Mouse (Mus musculus) midbrain, embryonic 11.5 days (tissue): ENCODE measurements around the gene Mef2c. TPM values are rescaled to one million over a fixed set of nuclear protein-coding genes. Genes with fewer than 3 reads are reported as not detected.

Experiments
- ATAC-seq: fragments of 200-750 bp; cut with Nextera tagmentation; 2 replicates; pipeline ENCODE4 v1.8.0; 2017; ENCODE audit warnings: moderate TSS enrichment, moderate library complexity; ENCODE audit not compliant: low FRiP score
- DNase-seq: peaks from one replicate; pipeline ENCODE4 v3.0.0; 2015; ENCODE audit warnings: low spot score; ENCODE audit errors: missing footprints
- H3K27ac ChIP-seq: fragments of 300-500 bp; sonication (generic); 2 replicates; pipeline ENCODE4 v1.5.1; 2014; ENCODE audit warnings: low read depth, low read length
- H3K27me3 ChIP-seq: fragments of 300-500 bp; sonication (generic); 2 replicates; pipeline ENCODE4 v1.6.1; 2014; ENCODE audit warnings: mild to moderate bottlenecking, low read length, moderate library complexity, mixed read lengths; ENCODE audit not compliant: control insufficient read depth, insufficient read depth
- H3K36me3 ChIP-seq: fragments of 300-500 bp; sonication (generic); 2 replicates; pipeline ENCODE4 v1.6.1; 2014; ENCODE audit warnings: mild to moderate bottlenecking, low read length, moderate library complexity, mixed read lengths; ENCODE audit not compliant: control insufficient read depth, insufficient read depth
- H3K4me1 ChIP-seq: fragments of 300-500 bp; sonication (generic); 2 replicates; pipeline ENCODE4 v1.6.1; 2014; ENCODE audit warnings: low read length; ENCODE audit not compliant: control insufficient read depth, insufficient read depth
- H3K4me2 ChIP-seq: fragments of 300-500 bp; sonication (generic); 2 replicates; pipeline ENCODE4 v1.6.1; 2014; ENCODE audit warnings: mild to moderate bottlenecking, moderate library complexity
- H3K4me3 ChIP-seq: fragments of 300-500 bp; sonication (generic); 2 replicates; pipeline ENCODE4 v1.5.1; 2014; ENCODE audit warnings: low read depth, low read length
- H3K9ac ChIP-seq: fragments of 300-500 bp; sonication (generic); 2 replicates; pipeline ENCODE4 v1.6.1; 2014; ENCODE audit warnings: low read length
- H3K9me3 ChIP-seq: fragments of 300-500 bp; sonication (generic); 2 replicates; pipeline ENCODE4 v1.6.1; 2016; ENCODE audit warnings: low read length; ENCODE audit not compliant: control insufficient read depth
- whole genome bisulfite sequencing: fragments of 180-500 bp; shearing (Covaris S2); extraction: QIAGEN DNeasy Blood & Tissue Kit; methylation state at CpG from one replicate; pipeline ENCODE4 v1.1.7; 2014; 5-methylcytosine and 5-hydroxymethylcytosine counted together
- polyA plus RNA-seq: library from polyadenylated mRNA; unstranded; fragments of >200 nt; fragmentation: Nextera tagmentation; extraction: Ambion mirVana; gene quantifications from 2 replicates; pipeline ENCODE4 v1.2.1, GENCODE M21; 2014

Mef2c gene
- polyA plus RNA-seq, 1 experiment from 2014 or later, result 11.7 TPM

DNA sequence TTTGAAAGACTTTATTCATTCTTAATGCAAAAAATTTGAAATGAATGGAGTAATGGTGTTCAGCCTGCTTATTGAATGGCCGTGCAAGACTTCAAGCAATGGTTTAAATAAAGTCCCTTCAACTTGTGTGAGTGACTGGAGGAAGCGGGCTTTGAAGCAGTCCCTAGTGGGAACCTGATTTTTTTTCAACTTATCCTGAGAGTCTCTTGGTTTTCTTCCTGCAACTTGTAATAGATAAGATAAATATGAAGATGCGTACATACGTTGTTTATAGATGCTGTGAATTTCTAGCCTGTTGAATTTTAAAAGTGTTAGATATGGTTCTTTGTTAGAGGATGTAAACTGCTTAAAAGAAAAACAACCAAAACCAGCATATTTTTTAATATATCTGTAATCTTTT, 27.1 kb downstream of the Mef2c start:
- peaks cover 2% of the 10 kb centered on the region; the same call in 1 of the 2 replicates for H3K27me3 ChIP-seq
- H3K9me3 ChIP-seq, result no peaks in the 10 kb centered on the region
- DNase-seq, result no peak
- WGBS, result 78% methylated on average over 4 of the region's 4 CpGs
- H3K4me3 ChIP-seq, result no peak overlapping the region
- H3K27ac ChIP-seq, result no peak overlapping the region
- H3K4me1 ChIP-seq, result no peaks in the 10 kb centered on the region
- no peaks in the 10 kb centered on the region for H3K36me3 ChIP-seq
- ATAC-seq, result no peak
- no peak overlapping the region for H3K4me2 ChIP-seq
- no peak overlapping the region for H3K9ac ChIP-seq

DNA sequence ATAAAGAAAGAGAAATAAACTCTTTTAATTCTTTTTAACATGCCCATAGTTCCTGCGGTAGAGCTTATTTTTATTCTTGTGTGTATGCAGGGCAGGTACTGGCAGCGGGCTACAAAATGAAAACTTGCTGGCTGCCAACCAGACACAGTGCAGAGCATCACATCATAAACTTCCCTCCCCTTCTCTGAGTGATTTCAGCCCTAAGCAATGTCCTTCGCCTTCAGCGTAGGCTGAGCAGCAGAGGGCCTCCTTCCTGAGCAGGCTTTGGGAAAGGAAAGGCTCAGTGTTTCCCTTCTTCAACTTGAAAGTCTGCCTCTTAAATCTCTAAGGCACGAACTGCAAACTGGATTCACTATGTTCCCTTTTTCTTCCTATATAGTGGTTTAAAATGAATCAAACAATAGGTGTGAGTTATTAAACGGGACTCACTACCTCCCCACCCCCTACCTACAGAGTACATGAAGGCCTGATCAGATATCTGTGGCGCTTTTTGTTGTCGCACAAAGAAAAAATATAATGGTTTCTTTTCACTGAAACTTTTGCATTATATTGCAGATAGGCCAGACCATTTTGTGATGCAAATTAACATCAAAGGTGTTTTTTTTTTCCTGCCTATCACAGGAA, 28.2 kb downstream of the Mef2c start:
- H3K36me3 ChIP-seq, result no peaks in the 10 kb centered on the region
- H3K9ac ChIP-seq, result no peak overlapping the region
- H3K9me3 ChIP-seq, result no peaks in the 10 kb centered on the region
- DNase-seq (no peak), ATAC-seq (no peak)
- H3K4me2 ChIP-seq, result no peak overlapping the region
- H3K4me3 ChIP-seq, result no peak overlapping the region
- H3K4me1 ChIP-seq, result no peaks in the 10 kb centered on the region
- WGBS, result 65% methylated on average over 8 of the region's 8 CpGs
- no peaks in the 10 kb centered on the region for H3K27me3 ChIP-seq
- no peak overlapping the region for H3K27ac ChIP-seq

DNA sequence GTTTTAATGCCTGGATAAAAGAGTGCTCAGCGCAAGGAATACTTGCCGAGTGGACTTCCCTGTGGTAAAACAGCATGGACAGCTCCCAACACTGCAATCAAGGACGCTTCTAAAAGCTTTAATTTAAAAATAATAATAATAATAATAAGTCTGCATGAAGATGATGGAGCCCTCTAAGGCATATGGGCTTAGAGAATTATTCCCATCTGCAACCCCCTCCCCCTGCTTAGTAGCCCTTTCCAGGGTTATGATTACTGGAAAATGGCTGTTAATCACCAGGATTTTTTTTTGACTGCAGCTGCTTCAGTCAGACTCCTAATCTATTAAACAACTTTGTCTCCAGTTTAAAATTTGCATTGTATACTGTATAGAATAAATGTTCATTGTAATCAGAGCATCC, 32.5 kb downstream of the Mef2c start:
- ATAC-seq (no peak), DNase-seq (no peak)
- H3K27me3 ChIP-seq, result no peaks in the 10 kb centered on the region
- no peak overlapping the region for H3K4me3 ChIP-seq
- no peak overlapping the region for H3K4me2 ChIP-seq
- H3K36me3 ChIP-seq, result no peaks in the 10 kb centered on the region
- H3K9me3 ChIP-seq, result no peaks in the 10 kb centered on the region
- no peak overlapping the region for H3K9ac ChIP-seq
- H3K27ac ChIP-seq, result no peak overlapping the region
- H3K4me1 ChIP-seq, result no peaks in the 10 kb centered on the region
- WGBS, result 82% methylated on average over 3 of the region's 3 CpGs

DNA sequence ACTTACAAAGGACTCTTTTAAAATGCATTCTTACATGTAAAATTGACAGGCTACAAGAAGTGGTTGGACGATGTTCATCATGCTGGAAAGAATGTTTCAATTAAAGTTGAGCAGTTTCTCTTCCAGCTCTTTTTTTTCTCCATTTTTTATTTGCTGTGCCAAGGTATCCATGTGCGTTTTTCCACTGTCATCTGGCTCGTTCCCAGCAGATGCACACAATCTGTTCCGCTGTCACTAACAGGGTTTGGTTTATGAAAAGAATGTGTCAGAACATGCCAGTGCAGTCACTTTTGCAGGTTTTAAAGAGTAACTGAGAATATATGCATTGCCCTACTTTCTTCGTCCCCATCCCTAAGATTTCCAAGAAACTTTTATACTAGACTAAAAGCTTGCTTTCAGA, 33.3 kb downstream of the Mef2c start:
- H3K27me3 ChIP-seq, result no peaks in the 10 kb centered on the region
- H3K36me3 ChIP-seq, result no peaks in the 10 kb centered on the region
- no peaks in the 10 kb centered on the region for H3K9me3 ChIP-seq
- H3K4me2 ChIP-seq, result no peak overlapping the region
- ATAC-seq (no peak), DNase-seq (no peak)
- no peaks in the 10 kb centered on the region for H3K4me1 ChIP-seq
- H3K4me3 ChIP-seq, result no peak overlapping the region
- no peak overlapping the region for H3K27ac ChIP-seq
- no peak overlapping the region for H3K9ac ChIP-seq
- WGBS, result 82% methylated on average over 5 of the region's 5 CpGs

DNA sequence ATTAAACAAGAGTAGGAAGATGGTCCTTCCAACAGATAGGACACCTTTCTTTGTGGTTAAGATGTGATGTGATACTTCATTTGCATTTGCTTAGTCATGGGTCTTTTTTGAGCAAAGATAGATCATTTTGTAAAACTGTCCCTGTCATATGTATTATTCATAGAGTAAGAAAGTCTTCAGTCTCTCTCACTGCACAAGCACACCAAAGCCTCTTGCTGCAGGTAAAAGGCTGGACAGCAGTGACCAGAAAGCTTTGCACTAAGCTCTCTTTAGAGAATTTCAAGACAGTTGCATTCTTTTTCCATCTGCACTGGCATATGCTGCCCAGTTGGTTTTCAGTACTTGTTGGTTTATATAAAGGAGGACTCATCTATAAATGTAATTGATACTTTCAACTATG, 36.1 kb downstream of the Mef2c start:
- H3K27me3 ChIP-seq, result no peaks in the 10 kb centered on the region
- H3K27ac ChIP-seq, result no peak overlapping the region
- no peak for DNase-seq
- H3K36me3 ChIP-seq, result no peaks in the 10 kb centered on the region
- no peaks in the 10 kb centered on the region for H3K4me1 ChIP-seq
- H3K4me3 ChIP-seq, result no peak overlapping the region
- H3K4me2 ChIP-seq, result no peak overlapping the region
- no peak for ATAC-seq
- no peaks in the 10 kb centered on the region for H3K9me3 ChIP-seq
- no peak overlapping the region for H3K9ac ChIP-seq

DNA sequence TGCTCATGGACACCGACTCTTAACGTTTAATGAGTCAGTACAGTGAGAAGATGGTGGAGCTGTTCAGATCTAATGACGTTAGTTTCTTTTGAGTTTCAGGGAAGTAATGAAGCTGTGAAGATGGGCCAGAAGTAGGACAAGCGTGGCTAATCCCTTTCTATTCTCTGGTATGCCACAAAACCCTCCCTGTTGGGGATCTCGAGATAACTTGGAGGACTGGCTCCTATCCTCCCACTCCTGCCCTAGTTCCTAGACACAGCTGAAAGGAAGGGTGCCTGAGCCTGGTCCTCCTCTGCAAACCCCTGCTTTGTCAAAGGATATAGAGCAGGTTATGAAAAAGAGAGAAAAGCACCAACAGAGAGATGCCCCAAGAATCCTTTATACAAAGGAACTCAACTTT, 38.8 kb downstream of the Mef2c start:
- Histone ChIP-seq H3K4me3 (no peak overlapping the region), H3K4me2 (no peak overlapping the region), H3K9ac (no peak overlapping the region), H3K27me3 (no peaks in the 10 kb centered on the region), H3K36me3 (no peaks in the 10 kb centered on the region), H3K27ac (no peak overlapping the region), H3K4me1 (no peaks in the 10 kb centered on the region), H3K9me3 (no peaks in the 10 kb centered on the region)
- peak; percentile 82 for DNase-seq
- 28% methylated on average over 5 of the region's 5 CpGs for WGBS
- ATAC-seq, result no peak

DNA sequence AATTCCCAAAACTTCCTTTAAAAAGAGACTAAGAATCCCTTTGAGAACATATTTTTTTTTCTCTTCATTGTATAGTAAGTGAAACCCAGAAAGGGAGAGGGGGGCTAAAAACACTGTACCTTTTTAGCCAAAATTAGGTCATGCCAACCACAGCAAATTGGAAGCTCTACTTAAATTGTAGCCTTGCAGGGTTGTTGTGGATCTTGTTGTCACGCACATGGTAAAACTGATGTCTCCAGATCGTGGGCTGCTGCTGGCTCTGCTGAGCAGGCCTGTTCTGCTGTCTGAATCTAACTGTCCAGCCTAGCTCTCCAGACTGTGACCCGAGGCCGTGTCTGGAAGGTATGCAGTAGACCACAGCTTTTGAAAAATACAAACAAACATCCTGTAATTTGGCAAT, 40.9 kb downstream of the Mef2c start:
- H3K4me1 ChIP-seq, result no peaks in the 10 kb centered on the region
- H3K9ac ChIP-seq, result no peak overlapping the region
- H3K27me3 ChIP-seq, result no peaks in the 10 kb centered on the region
- 78% methylated on average over 4 of the region's 4 CpGs for whole genome bisulfite sequencing
- no peak overlapping the region for H3K27ac ChIP-seq
- no peaks in the 10 kb centered on the region for H3K9me3 ChIP-seq
- DNase-seq (peak; percentile 8), ATAC-seq (no peak)
- H3K36me3 ChIP-seq, result no peaks in the 10 kb centered on the region
- no peak overlapping the region for H3K4me3 ChIP-seq
- no peak overlapping the region for H3K4me2 ChIP-seq

DNA sequence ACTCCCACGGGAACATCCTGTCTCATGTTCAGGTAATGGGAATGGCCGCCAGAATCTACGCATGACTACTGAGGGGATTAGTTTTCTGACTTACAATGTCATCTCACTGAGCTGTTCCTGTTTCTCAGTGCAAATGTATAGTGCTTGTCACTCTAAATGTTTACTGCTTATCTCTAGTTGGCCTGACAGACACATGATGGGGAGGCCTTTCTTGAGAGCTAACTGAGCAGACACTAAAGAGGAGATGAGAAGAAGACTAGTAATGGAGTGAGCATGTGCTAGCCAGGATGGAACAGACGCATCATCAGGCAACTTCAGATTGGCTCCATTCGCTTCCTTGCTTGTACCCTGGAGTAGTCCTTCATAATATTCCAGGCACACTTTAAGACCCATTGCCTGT, 43.0 kb downstream of the Mef2c start:
- Histone ChIP-seq H3K27ac (no peak overlapping the region), H3K36me3 (no peaks in the 10 kb centered on the region), H3K9me3 (no peaks in the 10 kb centered on the region), H3K4me1 (no peaks in the 10 kb centered on the region), H3K4me3 (no peak overlapping the region), H3K27me3 (no peaks in the 10 kb centered on the region), H3K9ac (no peak overlapping the region), H3K4me2 (no peak overlapping the region)
- DNase-seq (no peak), ATAC-seq (no peak)
- 92% methylated on average over 5 of the region's 5 CpGs for WGBS

DNA sequence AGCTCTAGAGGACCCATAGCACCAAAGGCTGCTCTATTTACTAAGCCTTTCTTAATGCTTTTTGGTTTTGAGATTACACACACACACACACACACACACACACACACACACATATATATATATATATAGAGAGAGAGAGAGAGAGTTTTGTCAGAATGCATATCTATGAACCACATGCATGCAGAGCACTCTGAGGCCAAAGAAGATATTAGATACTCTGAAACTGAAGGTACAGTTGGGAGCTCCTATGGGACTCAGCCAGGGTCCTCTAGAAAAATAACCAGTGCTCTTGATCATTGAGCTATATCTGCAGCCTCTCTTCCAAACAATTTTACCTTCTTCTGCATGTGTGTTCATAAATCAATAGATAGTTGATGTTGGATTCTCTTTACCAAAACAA, 47.4 kb downstream of the Mef2c start:
- Histone ChIP-seq H3K4me3 (no peak overlapping the region), H3K9me3 (no peaks in the 10 kb centered on the region), H3K27ac (no peak overlapping the region), H3K4me2 (no peak overlapping the region), H3K36me3 (no peaks in the 10 kb centered on the region), H3K27me3 (no peaks in the 10 kb centered on the region), H3K9ac (no peak overlapping the region), H3K4me1 (no peaks in the 10 kb centered on the region)
- ATAC-seq, result no peak
- peak; percentile 53 for DNase-seq

DNA sequence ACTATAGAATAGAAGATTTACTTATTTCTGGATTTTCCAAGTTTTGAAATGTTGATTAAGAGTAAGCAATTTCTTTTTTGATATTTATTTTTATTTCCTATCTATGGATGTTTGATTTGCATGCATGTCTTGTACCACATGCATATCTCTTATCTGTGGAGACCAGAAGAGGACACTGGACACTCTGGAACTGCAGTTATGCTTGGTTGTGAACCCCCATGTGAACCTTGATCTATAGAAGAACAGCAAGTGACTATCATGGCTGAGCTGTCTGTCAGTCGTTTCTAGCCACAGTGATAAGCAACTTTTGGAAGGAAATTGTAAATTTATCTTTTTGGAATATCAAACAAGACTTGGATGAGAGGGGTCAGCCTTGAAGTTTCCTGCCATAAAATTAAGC, 48.2 kb downstream of the Mef2c start:
- DNase-seq (no peak), ATAC-seq (no peak)
- no peak overlapping the region for H3K9ac ChIP-seq
- no peaks in the 10 kb centered on the region for H3K4me1 ChIP-seq
- no peaks in the 10 kb centered on the region for H3K36me3 ChIP-seq
- no peak overlapping the region for H3K4me2 ChIP-seq
- WGBS, result 89% methylated on average over 1 of the region's 1 CpGs
- H3K4me3 ChIP-seq, result no peak overlapping the region
- H3K27ac ChIP-seq, result no peak overlapping the region
- no peaks in the 10 kb centered on the region for H3K27me3 ChIP-seq
- no peaks in the 10 kb centered on the region for H3K9me3 ChIP-seq
